Mouse (Mus musculus) embryo, embryonic 10.5 days (tissue): ENCODE measurements at regions not wholly inside any gene's neighbourhood (a gene's known extent, or its start where the extent isn't known, plus 50 kb on each side); places are given as distances from the start of the nearest gene placed in this dataset.
"Not testable (repeated sequence)": the region's sequence is repeated elsewhere in the genome, so short reads cannot be mapped to it uniquely, and the experiment has no call there.

ENCODE experiments used
- DNase-seq: peaks from one replicate; pipeline ENCODE4 v3.0.0-alpha.2; 2015; ENCODE audit warnings: low spot score

DNA sequence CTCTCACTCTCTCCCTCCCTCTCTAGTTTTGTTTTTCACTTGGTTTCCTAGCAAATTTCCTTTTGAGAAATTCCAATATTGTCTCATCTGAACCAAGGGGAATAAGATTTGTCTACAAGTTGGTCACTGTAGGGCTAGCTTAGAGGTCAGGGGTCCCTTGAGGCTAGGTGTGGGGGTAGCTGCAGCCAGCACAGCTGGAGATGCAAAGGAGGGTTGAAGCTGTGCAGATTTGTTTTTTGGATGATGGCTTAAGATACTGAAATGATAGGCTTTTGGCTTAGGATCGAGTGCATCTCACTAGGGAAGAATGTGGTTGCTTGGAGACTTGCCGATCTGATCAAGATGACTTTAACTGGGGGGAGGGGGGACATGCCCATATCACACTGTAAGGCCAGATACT lies 88.3 kb upstream of the Tmem28 start:
- DNase-seq, result no peak

DNA sequence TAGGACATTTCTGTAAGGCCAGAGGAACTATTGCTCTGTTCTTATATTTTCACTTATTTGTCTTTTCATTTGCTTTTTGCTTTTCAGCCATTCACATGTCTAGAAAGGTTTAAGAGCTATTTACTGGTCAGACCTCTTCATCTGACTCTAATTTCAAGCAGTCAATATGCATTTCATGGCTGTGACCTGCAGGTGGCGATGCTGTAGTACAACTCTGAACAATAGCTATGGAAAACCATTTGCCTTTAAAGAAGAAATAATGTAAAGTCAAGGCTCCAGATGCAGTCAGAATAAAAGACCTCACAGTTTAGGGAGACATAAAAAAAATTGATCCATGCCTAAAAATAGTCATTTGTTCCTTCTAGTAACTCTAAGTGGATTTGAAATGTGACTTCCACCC lies 95.7 kb upstream of the Tmem28 start:
- DNase-seq, result peak; percentile 65

DNA sequence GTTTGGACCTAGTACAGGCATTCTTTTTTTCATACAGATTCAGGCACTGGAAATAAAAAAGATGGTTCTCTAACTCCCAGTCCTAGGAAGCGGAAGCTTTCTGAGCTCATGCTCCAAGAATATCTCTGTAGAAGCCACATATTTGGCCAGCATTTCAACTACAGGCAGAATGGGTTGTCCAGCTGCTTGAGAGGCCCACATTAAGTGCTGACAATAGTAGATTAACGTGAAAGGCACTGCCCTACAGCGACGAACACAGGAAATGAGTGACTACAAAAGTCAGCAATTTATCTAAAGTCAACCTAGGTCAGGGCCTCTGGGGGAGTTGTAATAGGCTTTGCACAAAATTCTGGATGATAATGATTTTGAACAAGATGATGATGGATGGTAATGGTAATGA lies 125.5 kb upstream of the Tmem28 start:
- DNase-seq, result peak; percentile 0

DNA sequence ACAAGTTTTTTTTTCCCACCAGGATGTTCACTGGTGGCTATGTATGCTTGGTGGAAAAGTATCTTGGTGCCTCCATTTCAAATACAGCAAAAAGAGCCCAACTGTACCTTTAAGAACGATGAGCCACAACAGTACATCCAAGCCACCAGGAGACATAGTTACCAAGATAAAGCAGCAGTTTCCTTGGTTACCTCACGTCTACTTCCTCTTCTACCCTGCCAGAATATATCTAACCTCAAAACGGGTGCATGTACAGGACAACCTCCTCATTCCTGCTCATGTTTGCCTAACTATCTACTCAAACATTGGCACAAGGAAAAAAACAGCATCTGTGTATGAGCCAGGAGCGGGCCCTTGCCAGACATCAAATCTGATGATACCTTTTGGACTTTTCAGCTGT lies 129.8 kb upstream of the Tmem28 start:
- DNase-seq, result no peak

DNA sequence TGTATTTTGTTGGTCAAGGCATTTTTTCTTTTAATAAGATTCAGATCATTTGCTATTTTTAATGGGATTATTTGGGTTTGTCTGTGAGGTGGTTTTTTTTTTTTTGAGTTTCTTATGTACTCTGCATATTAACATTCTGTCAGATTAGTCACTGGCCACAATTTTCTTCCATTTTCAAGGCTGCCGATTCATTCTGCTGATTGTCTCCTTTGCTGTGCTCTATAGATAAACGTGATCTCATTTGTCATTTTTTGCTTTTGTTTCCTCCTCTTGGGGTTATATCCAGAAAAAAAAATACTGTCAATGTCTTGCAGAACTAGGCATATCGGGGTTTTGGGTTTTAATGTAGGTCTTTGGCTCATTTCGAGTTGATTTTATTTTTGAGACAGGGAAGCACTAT lies 131.1 kb upstream of the Tmem28 start:
- DNase-seq, result no peak

DNA sequence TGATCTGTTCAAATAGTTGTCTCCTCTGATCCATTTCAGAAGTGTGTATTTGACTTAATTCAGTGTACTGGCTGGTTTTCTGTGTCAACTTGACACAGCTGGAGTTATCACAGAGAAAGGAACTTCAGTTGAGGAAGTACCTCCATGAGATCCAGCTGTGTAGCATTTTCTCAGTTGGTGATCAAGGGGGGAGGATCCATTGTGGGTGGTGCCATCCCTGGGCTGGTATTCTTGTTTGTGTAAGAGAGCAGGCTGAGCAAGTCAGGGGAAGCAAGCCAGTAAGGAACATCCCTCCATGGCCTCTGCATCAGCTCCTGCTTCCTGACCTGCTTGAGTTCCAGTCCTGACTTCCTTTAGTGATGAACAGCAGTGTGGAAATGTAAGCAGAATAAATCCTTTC lies 138.3 kb upstream of the Tmem28 start:
- DNase-seq, result not testable (repeated sequence)

DNA sequence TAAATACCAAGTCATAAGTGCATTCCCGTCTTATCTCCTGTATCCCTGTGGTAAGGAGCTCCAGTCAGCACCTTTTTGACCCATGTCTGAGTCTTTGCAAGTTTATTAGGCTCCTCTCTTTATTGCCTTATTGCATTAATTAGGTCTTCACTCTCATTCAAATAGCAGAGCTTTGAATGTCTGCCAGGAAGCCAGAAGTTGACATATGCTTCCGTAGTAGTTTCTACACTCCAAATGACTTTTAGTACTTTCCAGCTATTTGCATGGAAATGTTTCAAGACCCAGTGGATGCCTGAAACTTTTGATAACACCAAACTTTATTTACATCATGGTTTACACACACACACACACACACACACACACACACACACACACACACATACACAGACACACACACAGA lies 153.2 kb upstream of the Tmem28 start:
- DNase-seq, result no peak

DNA sequence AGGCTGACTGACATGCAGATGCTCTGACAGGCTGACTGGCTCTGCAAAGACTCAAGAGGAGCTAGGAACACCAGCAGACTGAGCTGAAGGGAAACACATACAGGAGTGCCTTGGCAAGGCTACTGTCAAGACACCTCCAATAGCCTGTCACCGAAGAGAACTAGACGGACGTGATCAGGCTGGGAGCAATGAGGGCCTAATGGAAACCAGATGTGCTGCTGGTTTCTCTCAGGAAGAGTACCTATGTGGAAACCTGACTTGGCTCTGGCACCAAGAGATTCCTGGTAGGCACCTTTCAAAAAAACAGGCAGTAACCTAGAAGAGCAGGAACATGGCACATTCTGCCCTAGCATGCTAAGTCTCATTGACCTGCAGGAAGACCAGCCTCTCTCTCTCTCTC lies 158.3 kb upstream of the Tmem28 start:
- peak; percentile 28 for DNase-seq

DNA sequence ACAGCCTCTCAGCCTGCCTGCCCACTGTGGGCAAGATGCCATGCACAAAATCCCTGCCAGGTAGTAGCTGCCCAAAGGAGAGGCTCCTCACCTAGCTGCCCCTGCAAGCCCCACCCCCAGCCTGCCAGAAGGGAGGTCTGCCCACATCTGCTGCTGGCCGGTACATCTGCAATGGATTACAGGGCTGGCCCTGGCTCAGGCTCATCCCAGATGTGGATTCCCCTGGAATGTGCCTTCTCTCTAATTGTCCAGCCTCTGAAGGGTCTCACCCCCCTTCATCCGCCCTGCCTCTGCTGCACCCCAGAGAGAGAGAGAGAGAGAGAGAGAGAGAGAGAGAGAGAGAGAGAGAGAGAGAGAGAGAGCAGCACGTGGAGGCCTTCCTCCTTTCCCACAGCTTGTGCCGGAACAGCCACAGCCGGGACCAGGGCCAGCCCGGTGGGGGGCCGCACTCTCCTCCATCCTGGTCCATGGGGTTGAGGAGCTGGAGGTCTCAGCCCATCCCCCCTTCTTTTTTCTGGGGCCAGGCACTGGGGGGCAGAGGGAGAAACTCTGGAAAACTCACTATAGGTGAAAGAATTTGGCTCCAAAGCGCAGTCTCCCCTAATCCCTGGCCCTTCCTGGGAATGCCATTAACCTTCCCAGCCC lies 161.2 kb upstream of the Tmem28 start:
- DNase-seq, result peak; percentile 48

DNA sequence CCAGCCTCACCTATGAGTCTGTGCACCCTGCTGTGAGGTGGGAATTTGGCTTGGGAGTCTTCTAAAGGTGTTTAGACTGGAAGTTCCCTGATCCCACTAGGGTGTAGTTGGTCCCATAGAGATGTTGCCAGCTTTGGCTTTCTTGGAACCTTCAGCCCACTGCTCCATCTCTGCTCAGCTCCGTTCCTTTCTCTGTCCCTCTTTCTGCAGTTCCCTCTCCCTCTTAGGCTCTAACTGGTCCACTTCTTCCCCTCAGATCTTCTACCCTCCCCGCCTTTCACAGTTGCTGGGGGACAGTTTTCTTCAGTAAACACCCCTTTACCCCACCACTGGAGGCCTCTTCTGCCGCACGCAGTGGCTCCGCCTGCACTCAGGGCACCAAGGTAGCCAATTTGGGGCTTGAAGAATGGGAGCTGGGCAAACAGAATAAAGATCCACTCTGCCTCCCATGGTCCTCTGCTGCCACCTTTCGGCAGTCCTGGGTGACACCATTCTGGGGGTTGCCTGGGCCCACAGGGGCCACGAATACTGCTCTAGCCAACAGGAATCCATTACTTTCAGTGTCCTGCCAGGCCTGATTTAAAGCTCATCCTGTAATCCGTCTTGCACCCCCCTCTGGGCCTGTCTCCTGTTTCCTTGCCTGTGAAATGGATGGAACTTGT lies 162.9 kb upstream of the Tmem28 start:
- peak; percentile 82 for DNase-seq

DNA sequence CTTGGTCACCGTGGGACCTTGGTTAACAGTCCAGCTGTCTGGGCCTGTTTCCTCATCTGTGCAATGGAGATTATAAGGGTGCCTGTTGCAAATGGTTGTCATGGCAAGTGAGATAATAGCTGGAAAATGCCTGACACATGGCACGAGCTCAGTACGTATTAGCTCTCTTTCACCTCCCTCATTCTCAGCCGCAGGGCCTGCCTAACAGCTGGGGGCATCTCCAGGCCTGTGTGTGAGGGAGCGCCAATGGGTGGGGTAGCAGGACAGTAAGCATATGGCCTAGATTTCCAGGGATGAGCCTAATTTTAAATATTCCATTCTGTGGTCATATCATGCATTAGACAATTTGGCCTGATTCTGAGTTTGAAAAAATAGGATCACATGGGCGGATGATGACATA lies 163.8 kb upstream of the Tmem28 start:
- DNase-seq, result no peak

DNA sequence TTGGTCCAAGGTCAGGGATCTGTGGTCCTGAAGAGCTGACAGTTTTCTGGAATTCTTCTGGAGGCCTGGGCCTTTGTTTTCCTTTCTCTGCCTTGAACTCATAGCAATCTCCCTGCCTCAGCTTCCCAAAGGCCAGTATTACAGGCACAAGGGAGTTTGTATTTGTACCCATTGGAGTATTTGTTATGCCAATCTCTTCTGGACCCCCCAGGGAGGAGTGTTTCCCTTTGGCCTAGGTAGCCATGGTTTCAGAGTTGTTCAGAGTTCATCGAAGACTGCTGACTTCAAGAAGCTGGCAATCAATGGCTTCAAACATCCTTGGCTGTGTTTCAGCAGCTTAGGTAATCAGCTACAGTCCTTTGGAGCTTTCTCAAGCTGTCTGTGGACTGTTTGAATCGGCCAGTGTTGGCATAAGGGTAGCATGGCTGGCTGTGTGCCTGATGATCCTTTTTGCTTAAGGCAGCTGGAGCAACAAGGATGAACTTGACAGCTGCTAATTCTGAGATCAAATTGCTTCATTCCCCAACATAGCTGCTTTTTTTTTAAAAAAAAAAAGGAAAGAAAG lies 161.2 kb upstream of the Pja1 start:
- no peak for DNase-seq

DNA sequence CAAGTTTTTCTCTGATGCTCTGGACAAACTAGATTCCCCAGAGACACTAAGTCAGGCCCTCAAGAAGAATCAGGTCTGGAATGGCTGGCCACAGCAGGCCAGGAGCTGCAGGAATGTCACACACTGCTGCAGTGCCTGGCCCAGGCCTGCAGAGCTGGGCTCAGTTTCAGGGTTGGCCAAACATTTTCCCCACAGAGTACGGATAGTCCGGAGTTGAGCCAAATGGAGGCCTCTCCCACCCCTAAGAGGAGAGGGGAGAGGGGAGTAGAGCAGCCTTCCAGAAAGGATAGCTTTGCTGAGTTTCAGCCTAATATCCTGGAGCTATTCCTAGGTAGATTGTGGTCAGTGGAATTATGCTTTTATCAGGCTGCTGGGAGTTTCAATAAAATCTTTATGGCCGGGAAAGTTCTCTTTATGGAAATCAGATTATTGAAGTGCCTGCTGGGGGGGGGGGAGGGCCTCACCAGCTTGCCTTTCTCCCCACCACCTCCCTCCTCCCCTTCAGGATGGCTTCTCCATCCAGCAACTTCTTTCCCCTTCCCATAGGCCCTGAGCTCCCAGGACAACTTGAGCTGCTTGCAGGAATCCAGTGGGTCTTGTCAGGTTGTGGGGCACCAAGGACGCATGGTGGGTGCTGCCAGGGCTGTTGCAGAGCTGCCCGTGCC lies 153.6 kb upstream of the Pja1 start:
- no peak for DNase-seq

DNA sequence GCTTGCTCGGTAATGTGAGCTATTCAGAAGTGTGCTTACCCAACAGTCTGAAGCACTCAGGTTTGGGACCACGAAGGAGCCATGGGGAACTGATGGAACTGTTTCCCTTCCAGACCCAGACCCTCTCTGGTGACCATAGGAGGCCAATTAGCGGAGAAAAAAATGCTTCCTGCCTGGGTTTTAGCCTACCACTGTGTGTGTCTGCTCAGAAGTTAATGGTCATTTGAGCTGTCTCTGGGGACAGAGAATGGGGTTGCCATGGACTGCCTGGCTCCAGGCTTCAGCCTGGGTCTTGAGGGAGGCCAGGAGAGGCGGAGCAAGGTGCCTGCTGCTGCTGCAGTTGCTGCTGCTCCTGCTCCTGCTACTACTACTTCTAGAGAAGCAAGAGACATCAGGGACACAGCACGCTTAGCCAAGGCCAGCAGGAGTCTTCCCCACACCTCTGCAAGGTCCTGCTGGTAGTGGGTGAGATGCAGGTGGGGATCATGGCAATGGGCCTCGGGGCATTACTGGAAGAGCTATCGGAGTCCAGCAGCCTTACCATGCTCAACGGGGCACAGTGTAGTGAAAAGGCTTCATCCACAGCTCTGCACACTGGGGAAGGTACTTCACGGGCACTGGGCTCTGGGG lies 141.2 kb upstream of the Pja1 start:
- peak; percentile 17 for DNase-seq

DNA sequence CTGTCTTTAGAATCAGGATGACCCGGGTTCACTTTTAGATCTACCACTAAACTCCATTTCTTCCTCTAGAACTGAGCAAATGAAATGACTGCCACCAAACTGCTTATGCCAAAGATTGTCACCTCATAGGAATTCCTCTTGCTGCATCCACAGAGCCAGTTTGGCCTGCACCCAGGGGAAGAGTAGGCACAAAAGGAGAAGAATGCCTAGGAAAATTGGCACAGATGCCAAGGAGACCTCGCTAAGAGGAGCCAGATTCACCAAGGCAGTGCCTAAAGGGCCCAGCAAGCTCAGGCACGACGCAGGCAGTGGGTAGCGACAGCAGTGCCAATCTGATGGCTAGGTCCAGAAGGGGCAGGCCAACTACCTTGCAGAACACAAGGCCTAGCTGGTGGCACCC lies 139.0 kb upstream of the Pja1 start:
- no peak for DNase-seq

DNA sequence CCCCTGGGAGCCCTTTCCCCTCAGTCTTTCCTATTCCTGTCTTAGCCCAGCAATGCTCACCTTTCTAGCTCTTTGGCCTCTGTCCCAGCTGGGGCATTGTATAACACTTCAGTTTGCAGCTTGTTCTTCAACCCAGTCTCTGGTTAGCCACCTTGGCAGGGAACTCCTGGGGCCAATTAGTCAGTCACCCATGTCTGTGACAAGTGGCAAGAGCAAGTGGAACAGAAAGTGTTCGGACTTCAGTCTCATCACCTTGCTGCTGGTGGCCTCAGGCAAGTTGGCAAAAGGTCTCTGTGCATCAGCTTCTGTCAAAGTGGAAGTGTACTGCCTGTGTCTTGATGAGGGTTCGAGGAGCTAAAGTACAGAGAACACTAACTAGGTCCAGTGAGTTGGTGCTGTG lies 138.5 kb upstream of the Pja1 start:
- DNase-seq, result no peak

DNA sequence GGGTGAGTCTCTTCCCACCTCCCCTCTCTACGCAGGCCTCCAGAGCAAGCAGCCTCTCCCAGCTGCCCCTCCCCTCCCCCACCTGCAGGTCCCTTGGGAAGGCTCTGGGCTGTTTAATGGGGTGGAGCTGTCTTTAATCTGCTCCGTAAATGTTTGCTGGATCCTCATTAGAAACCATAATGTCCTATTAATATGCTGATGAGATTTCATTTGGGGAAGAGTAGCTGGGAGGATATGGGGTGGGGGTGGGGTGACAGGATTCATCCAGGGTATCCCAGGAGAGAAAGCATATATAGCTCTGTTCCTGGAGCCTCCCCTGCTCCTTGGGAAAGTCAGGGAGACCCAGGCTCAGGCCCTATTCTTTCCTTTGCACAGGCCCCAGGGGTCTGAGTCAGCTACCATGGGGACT lies 137.2 kb upstream of the Pja1 start:
- no peak for DNase-seq

DNA sequence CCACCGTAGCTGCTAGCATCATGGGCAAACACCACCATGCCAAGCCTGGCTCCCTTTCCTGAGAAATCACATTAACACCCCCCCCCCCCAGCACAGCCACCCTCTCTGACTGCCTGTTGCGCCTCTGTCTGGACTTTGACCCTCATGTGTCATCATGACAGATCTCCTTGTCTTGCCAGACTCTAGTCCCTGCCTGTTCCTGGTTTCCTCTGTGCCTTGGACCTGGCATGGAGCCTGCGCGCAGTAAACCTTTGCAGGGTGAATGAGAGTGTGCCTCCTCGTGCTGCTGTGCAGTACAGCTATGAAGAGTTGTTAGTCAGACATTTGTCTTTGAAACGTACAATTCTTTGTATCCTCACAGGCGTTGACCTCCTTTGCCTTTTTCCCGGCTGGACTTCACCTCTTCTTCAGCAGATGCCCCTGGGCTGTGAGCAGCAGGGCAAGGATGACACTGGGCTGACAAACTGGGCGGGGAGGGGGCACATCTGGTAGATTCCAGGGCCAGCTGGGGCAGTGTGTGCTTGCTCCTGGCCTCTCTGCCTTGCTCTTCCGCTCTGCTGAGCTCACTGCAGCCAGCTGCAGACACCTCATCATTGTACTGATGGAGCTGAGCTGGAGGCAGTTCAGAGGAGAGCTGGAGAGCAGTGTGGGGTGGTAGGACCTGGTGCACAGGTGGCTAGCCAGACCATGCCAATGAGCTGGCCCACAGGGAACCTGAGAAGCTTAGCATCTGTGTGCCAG lies 134.2 kb upstream of the Pja1 start:
- DNase-seq, result peak; percentile 17

DNA sequence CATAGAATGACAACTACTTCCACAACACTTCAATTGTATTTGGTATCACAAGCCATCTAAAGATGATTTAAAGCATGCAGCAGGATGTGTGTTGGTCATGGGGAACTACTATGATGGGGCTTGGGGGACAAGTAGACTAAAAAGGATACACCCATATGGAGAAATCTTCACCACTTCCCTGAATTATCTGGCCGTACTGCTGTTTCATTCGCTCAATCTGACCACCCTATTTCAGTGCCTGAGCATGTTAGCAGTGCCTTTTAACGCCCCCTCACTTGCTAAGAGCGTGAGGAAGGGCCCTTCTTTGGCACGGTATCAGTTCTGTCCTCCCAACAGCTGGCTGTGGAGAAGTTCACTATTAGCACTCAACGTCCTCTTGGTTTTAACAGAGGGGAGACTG lies 132.6 kb upstream of the Pja1 start:
- no peak for DNase-seq

DNA sequence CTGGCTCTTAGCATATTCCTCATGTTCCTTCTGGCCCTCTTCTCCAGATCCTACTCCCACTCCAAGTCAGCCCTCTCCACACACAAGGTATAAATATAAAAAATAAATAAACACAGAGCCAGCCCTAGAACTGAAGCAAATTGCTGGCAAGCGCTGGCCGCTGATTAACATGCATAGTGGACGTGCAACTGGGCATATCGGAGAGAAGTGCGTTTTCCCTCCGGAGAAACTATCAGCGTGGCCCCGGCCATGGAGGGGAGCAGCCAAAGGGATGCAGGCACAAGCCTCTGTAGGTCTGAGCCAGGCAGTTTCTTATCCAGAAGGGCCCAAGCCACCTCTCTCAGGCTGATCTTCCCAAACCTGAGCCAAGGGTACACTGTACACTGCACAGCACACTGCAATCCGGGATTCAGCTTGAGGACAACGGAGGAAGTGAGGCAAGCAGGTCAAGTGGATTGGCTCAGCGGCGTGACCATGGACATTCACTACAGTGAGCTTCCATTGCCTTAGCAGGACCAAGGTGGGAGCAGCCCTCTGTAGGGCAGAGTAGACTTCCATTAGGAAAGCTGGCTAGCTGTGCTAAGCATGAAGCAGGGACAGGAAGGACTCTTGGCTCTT lies 131.3 kb upstream of the Pja1 start:
- DNase-seq, result no peak

DNA sequence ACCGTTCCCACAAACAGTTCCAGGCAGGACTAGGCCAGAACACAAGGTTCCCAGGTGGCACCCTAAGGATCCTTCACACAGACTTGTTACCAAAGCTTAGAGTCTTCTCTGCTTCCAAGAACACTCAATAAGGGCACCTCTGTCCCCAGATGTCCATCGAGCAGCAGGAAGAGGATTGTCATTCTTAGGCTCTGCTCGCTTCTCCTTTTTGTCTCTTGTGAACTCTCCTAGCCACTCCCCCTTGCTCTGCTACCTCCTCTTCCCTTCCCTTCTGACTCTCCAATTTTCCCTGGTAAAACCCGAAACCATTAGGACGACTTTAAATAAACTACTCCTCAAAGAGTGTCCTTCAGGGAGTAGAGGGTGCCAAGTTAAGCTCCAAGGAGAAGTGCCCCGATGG lies 124.4 kb upstream of the Pja1 start:
- no peak for DNase-seq
